Mouse (Mus musculus) bone marrow, adult 2 months (tissue): ENCODE measurements around the gene Lepr.

Experiments used
- CTCF ChIP-seq: fragments of 200-500 bp; IDR thresholded peaks from 2 replicates; pipeline ENCODE4 v1.5.1; 2011; ENCODE audit warnings: low read length, control low read depth; ENCODE audit not compliant: control insufficient read depth, insufficient read depth
- POLR2A ChIP-seq: fragments of 200-500 bp; IDR thresholded peaks from 2 replicates; pipeline ENCODE4 v1.6.1; 2011; ENCODE audit warnings: low read depth, mild to moderate bottlenecking, control low read depth, low read length, borderline replicate concordance; ENCODE audit not compliant: control insufficient read depth

DNA sequence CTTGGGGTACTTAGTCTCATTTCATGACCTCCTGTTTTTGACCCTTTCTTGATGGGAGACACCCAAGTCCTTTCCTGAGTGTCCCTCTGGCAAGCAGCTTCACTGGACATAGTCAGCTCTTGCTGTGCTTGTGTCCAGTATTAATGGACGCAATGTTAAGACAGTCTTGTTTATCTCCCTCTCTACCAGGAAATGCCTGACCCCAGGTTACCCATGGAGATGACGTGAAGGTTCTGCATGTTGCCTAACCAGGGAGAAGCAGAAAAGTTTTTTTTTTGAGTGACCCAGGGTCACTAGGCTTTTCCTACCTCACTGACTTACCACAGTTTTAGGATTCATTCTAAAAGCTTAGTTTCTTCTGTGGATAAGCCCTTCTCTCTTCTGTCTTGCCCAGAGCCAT, 24.8 kb downstream of the Lepr start:
- TF ChIP-seq CTCF (no peak), POLR2A (no peak)
